Mouse (Mus musculus) cortical plate, adult 2 months (tissue): ENCODE results near the gene Ttc7b.

ENCODE experiments used
- CTCF ChIP-seq: fragments of 200-500 bp; IDR thresholded peaks from 2 replicates; pipeline ENCODE4 v1.5.1; 2011; ENCODE audit warnings: mild to moderate bottlenecking, control low read depth, low read length; ENCODE audit not compliant: insufficient read depth; ENCODE audit errors: extremely low read depth
- POLR2A ChIP-seq: fragments of 200-500 bp; IDR thresholded peaks from 2 replicates; pipeline ENCODE4 v1.6.1; 2011; ENCODE audit warnings: mild to moderate bottlenecking, low read length, control low read depth; ENCODE audit not compliant: insufficient read depth; ENCODE audit errors: extremely low read depth

DNA sequence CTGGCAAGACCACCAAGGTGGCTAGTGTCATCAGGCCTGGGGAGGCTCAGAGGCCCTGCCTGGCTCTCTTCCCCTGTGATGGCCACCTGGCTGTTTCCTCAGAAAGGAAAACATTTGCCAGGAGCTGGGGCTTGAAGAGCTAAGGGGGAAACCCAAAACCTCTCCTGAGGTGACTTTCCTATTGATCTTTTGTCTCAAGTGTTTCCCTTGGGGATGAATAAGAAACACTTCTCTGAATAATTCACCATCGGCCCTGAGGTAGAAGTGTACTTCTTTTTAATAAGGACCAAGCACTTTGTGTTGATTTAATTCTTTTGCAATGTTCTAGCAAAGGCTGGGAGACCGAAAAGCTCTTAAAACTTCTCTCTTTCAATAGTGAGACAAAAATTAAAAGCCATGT is 197.0 kb downstream of the Ttc7b start:
- TF ChIP-seq CTCF, result no peak
- TF ChIP-seq POLR2A, result no peak
